Mouse (Mus musculus): ENCODE results near the gene Chek2. TPM values are rescaled to one million over a fixed set of nuclear protein-coding genes. Genes with fewer than 3 reads are reported as not detected.
A peak's percentile ranks its signal among the peaks of the same experiment; 100 is the strongest.

Chek2 gene
- 26.0 and 28.5 TPM in 2 replicates for polyA plus RNA-seq (2015; fragmentation: Nextera tagmentation; extraction: Ambion mirVana)

GRCm38 (mm10) chr5:110839678-110840365 is at the start of gene Chek2, which contains the start of gene Hscb:
Gene Chek2 (plus strand): TSS chr5:110839979.
Gene Hscb (minus strand): TSS chr5:110839777.
- Histone ChIP-seq H3K9me3 (no peaks in the 10 kb centered on the region), H3K4me2 (peak within 1 kb of the TSS; percentile 75), H3K36me3 (peaks cover 26% of the 10 kb centered on the region), H3K9ac (peak within 1 kb of the TSS; percentile 84), H3K27ac (peak within 1 kb of the TSS; percentile 89), H3K27me3 (no peaks in the 10 kb centered on the region), H3K4me3 (peak within 1 kb of the TSS; percentile 77), H3K4me1 (peaks cover 21% of the 10 kb centered on the region)
- under 1% methylated on average over 41 of the region's 41 CpGs for WGBS
- peak; percentile 97 for ATAC-seq (ENCODE audit: insufficient number of reproducible peaks, insufficient read depth, low FRiP score, low TSS enrichment, low read depth)

GRCm38 (mm10) chr5:110794363-110794762 is 45.4 kb upstream of the Chek2 start:
- ATAC-seq (ENCODE audit: insufficient number of reproducible peaks, insufficient read depth, low FRiP score, low TSS enrichment, low read depth) = no peak
- Histone ChIP-seq H3K4me1 (no peaks in the 10 kb centered on the region), H3K4me3 (no peak overlapping the region), H3K4me2 (no peak overlapping the region), H3K27ac (no peak overlapping the region), H3K9ac (no peak overlapping the region), H3K9me3 (no peaks in the 10 kb centered on the region), H3K27me3 (no peaks in the 10 kb centered on the region), H3K36me3 (peaks cover 99% of the 10 kb centered on the region)
- 93% methylated on average over 7 of the region's 7 CpGs for WGBS

- no peak overlapping the region for H3K9ac ChIP-seq
- no peak overlapping the region for H3K4me3 ChIP-seq
- WGBS = 83% methylated on average over 4 of the region's 4 CpGs
- no peak for ATAC-seq (ENCODE audit: insufficient number of reproducible peaks, insufficient read depth, low FRiP score, low TSS enrichment, low read depth)
- H3K27ac ChIP-seq = no peak overlapping the region
- peaks cover 11% of the 10 kb centered on the region for H3K4me1 ChIP-seq
- no peak overlapping the region for H3K4me2 ChIP-seq
- H3K36me3 ChIP-seq = peaks cover 98% of the 10 kb centered on the region
- H3K27me3 ChIP-seq = no peaks in the 10 kb centered on the region
- no peaks in the 10 kb centered on the region for H3K9me3 ChIP-seq
Observed at GRCm38 (mm10) chr5:110797696-110798095, 42.1 kb upstream of the Chek2 start.

- ATAC-seq (ENCODE audit: insufficient number of reproducible peaks, insufficient read depth, low FRiP score, low TSS enrichment, low read depth) = no peak
- H3K27me3 ChIP-seq = no peaks in the 10 kb centered on the region
- no peak overlapping the region for H3K4me3 ChIP-seq
- H3K4me1 ChIP-seq = peaks cover 27% of the 10 kb centered on the region
- WGBS = 78% methylated on average over 3 of the region's 3 CpGs
- H3K9ac ChIP-seq = peak overlapping the region; percentile 32; the same call in 1 of the 2 replicates
- H3K4me2 ChIP-seq = no peak overlapping the region
- H3K36me3 ChIP-seq = peaks cover 89% of the 10 kb centered on the region
- H3K27ac ChIP-seq = peak overlapping the region; percentile 5; the same call in 1 of the 2 replicates
- H3K9me3 ChIP-seq = no peaks in the 10 kb centered on the region
Observed at GRCm38 (mm10) chr5:110801036-110801624, 38.6 kb upstream of the Chek2 start.

- H3K4me3 ChIP-seq = no peak overlapping the region
- H3K9me3 ChIP-seq = no peaks in the 10 kb centered on the region
- H3K4me2 ChIP-seq = no peak overlapping the region
- peaks cover 86% of the 10 kb centered on the region for H3K36me3 ChIP-seq
- H3K4me1 ChIP-seq = peaks cover 37% of the 10 kb centered on the region
- H3K9ac ChIP-seq = 0 out of 2 replicates have a peak overlapping the region, but pooled peaks have one; percentile 23
- no peak for ATAC-seq (ENCODE audit: insufficient number of reproducible peaks, insufficient read depth, low FRiP score, low TSS enrichment, low read depth)
- 67% methylated on average over 4 of the region's 4 CpGs for WGBS
- H3K27me3 ChIP-seq = no peaks in the 10 kb centered on the region
- no peak overlapping the region for H3K27ac ChIP-seq
Observed at GRCm38 (mm10) chr5:110802186-110802585, 37.6 kb upstream of the Chek2 start.

GRCm38 (mm10) chr5:110802809-110803208 is 37.0 kb upstream of the Chek2 start:
- no peaks in the 10 kb centered on the region for H3K9me3 ChIP-seq
- no peak overlapping the region for H3K4me3 ChIP-seq
- peaks cover 84% of the 10 kb centered on the region for H3K36me3 ChIP-seq
- H3K4me1 ChIP-seq = peaks cover 42% of the 10 kb centered on the region
- no peak for ATAC-seq (ENCODE audit: insufficient number of reproducible peaks, insufficient read depth, low FRiP score, low TSS enrichment, low read depth)
- H3K4me2 ChIP-seq = no peak overlapping the region
- no peak overlapping the region for H3K27ac ChIP-seq
- no peaks in the 10 kb centered on the region for H3K27me3 ChIP-seq
- no peak overlapping the region for H3K9ac ChIP-seq

GRCm38 (mm10) chr5:110804012-110804743 is 35.6 kb upstream of the Chek2 start:
- no peaks in the 10 kb centered on the region for H3K9me3 ChIP-seq
- peaks cover 71% of the 10 kb centered on the region for H3K36me3 ChIP-seq
- H3K27ac ChIP-seq = no peak overlapping the region
- H3K4me3 ChIP-seq = no peak overlapping the region
- WGBS = 68% methylated on average over 7 of the region's 7 CpGs
- no peak for ATAC-seq (ENCODE audit: insufficient number of reproducible peaks, insufficient read depth, low FRiP score, low TSS enrichment, low read depth)
- H3K4me1 ChIP-seq = peaks cover 56% of the 10 kb centered on the region
- H3K9ac ChIP-seq = no peak overlapping the region
- no peaks in the 10 kb centered on the region for H3K27me3 ChIP-seq
- H3K4me2 ChIP-seq = no peak overlapping the region

- Histone ChIP-seq H3K4me1 (peaks cover 56% of the 10 kb centered on the region), H3K9ac (no peak overlapping the region), H3K36me3 (peaks cover 51% of the 10 kb centered on the region), H3K9me3 (no peaks in the 10 kb centered on the region), H3K4me3 (no peak overlapping the region), H3K27ac (no peak overlapping the region), H3K4me2 (no peak overlapping the region), H3K27me3 (no peaks in the 10 kb centered on the region)
- 87% methylated on average over 4 of the region's 4 CpGs for WGBS
- no peak for ATAC-seq (ENCODE audit: insufficient number of reproducible peaks, insufficient read depth, low FRiP score, low TSS enrichment, low read depth)
Observed at GRCm38 (mm10) chr5:110806154-110806553, 33.6 kb upstream of the Chek2 start.

GRCm38 (mm10) chr5:110806676-110807075 is 33.1 kb upstream of the Chek2 start:
- H3K9ac ChIP-seq = 0 out of 2 replicates have a peak overlapping the region, but pooled peaks have one; percentile 7
- 73% methylated on average over 1 of the region's 1 CpGs for WGBS
- ATAC-seq (ENCODE audit: insufficient number of reproducible peaks, insufficient read depth, low FRiP score, low TSS enrichment, low read depth) = no peak

GRCm38 (mm10) chr5:110807453-110807852 is 32.3 kb upstream of the Chek2 start:
- peak overlapping the region; percentile 96 for H3K4me3 ChIP-seq
- no peaks in the 10 kb centered on the region for H3K27me3 ChIP-seq
- 0 out of 2 replicates have a peak overlapping the region, but pooled peaks have one; percentile 28 for H3K27ac ChIP-seq
- no peak for ATAC-seq (ENCODE audit: insufficient number of reproducible peaks, insufficient read depth, low FRiP score, low TSS enrichment, low read depth)
- peaks cover 44% of the 10 kb centered on the region for H3K4me1 ChIP-seq
- H3K9ac ChIP-seq = peak overlapping the region; percentile 96; the same call in 1 of the 2 replicates
- 71% methylated on average over 4 of the region's 4 CpGs for WGBS
- H3K9me3 ChIP-seq = no peaks in the 10 kb centered on the region
- H3K36me3 ChIP-seq = peaks cover 39% of the 10 kb centered on the region
- peak overlapping the region; percentile 95 for H3K4me2 ChIP-seq

More at GRCm38 (mm10) chr5:110806676-110807075, 33.1 kb upstream of the Chek2 start:
- Histone ChIP-seq H3K9me3 (no peaks in the 10 kb centered on the region), H3K27me3 (no peaks in the 10 kb centered on the region), H3K4me3 (no peak overlapping the region), H3K4me1 (peaks cover 52% of the 10 kb centered on the region), H3K27ac (no peak overlapping the region), H3K4me2 (peak overlapping the region; percentile 95), H3K36me3 (peaks cover 46% of the 10 kb centered on the region)

GRCm38 (mm10) chr5:110808061-110808631 is 31.6 kb upstream of the Chek2 start:
- ATAC-seq (ENCODE audit: insufficient number of reproducible peaks, insufficient read depth, low FRiP score, low TSS enrichment, low read depth) = peak; percentile 59; the same call in 1 of the 2 replicates
- H3K27ac ChIP-seq = peak overlapping the region; percentile 28; the same call in 1 of the 2 replicates
- peak overlapping the region; percentile 95 for H3K4me2 ChIP-seq

More at GRCm38 (mm10) chr5:110808061-110808631, 31.6 kb upstream of the Chek2 start:
- Histone ChIP-seq H3K36me3 (peaks cover 33% of the 10 kb centered on the region), H3K27me3 (no peaks in the 10 kb centered on the region), H3K9me3 (no peaks in the 10 kb centered on the region), H3K4me3 (peak overlapping the region; percentile 96), H3K4me1 (peaks cover 44% of the 10 kb centered on the region), H3K9ac (peak overlapping the region; percentile 96)
- 4% methylated on average over 14 of the region's 14 CpGs for WGBS
